Mouse (Mus musculus): ENCODE results near the gene Snrpc. TPM values are rescaled to one million over a fixed set of nuclear protein-coding genes. Genes with fewer than 3 reads are reported as not detected.
"Not testable (repeated sequence)": the region's sequence is repeated elsewhere in the genome, so short reads cannot be mapped to it uniquely, and the experiment has no call there.

Gene Snrpc
- 10 to 100 TPM; 82.0 to 85.1 TPM for total RNA-seq (2021)

GRCm38 (mm10) chr17:27837850-27838249, at the start of gene Snrpc:
TSS of gene Snrpc (plus strand) at chr17:27838150.
- intact Hi-C loops (cut with DNase I) = loop anchor here (2.0 kb wide), 1 partner anchor 15 kb away; no protein-coding TSS in a partner anchor
- not testable (repeated sequence) for DNase-seq

GRCm38 (mm10) chr17:27788456-27789172, 49.3 kb upstream of the Snrpc start:
- intact Hi-C loops (cut with DNase I) = no loop called here
- DNase-seq = no peak

- intact Hi-C loops (cut with DNase I) = no loop called here
- DNase-seq = no peak
These were observed 47.9 kb upstream of the Snrpc start for GRCm38 (mm10) chr17:27790015-27790414.

- intact Hi-C loops (cut with DNase I) = no loop called here
- DNase-seq = no peak
These were observed 47.0 kb upstream of the Snrpc start for GRCm38 (mm10) chr17:27790976-27791375.

- DNase-seq = no peak
These were observed 46.4 kb upstream of the Snrpc start for GRCm38 (mm10) chr17:27791556-27791955.

GRCm38 (mm10) chr17:27792516-27792915, 45.4 kb upstream of the Snrpc start:
- intact Hi-C loops (cut with DNase I) = no loop called here

More at GRCm38 (mm10) chr17:27791556-27791955, 46.4 kb upstream of the Snrpc start:
- intact Hi-C loops (cut with DNase I) = no loop called here

GRCm38 (mm10) chr17:27793144-27793543, 44.8 kb upstream of the Snrpc start:
- DNase-seq = peak; percentile 58 to 66
- intact Hi-C loops (cut with DNase I) = no loop called here

More at GRCm38 (mm10) chr17:27792516-27792915, 45.4 kb upstream of the Snrpc start:
- DNase-seq = no peak

GRCm38 (mm10) chr17:27796780-27797179, 41.2 kb upstream of the Snrpc start:
- intact Hi-C loops (cut with DNase I) = no loop called here
- peak; percentile 76 to 84 for DNase-seq

GRCm38 (mm10) chr17:27797341-27797872, 40.5 kb upstream of the Snrpc start:
- peak; percentile 65 to 66 for DNase-seq
- intact Hi-C loops (cut with DNase I) = no loop called here

- DNase-seq = no peak
- intact Hi-C loops (cut with DNase I) = no loop called here
These were observed 38.0 kb upstream of the Snrpc start for GRCm38 (mm10) chr17:27799771-27800584.

- intact Hi-C loops (cut with DNase I) = no loop called here
- DNase-seq = no peak
These were observed 37.0 kb upstream of the Snrpc start for GRCm38 (mm10) chr17:27800710-27801648.

GRCm38 (mm10) chr17:27803752-27804151, 34.2 kb upstream of the Snrpc start:
- DNase-seq = no peak
- intact Hi-C loops (cut with DNase I) = no loop called here

GRCm38 (mm10) chr17:27804156-27804690, 33.7 kb upstream of the Snrpc start:
- intact Hi-C loops (cut with DNase I) = no loop called here
- no peak for DNase-seq

- no peak for DNase-seq
- intact Hi-C loops (cut with DNase I) = no loop called here
These were observed 32.9 kb upstream of the Snrpc start for GRCm38 (mm10) chr17:27804803-27805770.

GRCm38 (mm10) chr17:27807542-27808078, 30.3 kb upstream of the Snrpc start:
- intact Hi-C loops (cut with DNase I) = no loop called here
- DNase-seq = no peak

GRCm38 (mm10) chr17:27810569-27811331, 27.2 kb upstream of the Snrpc start:
- no peak for DNase-seq
- intact Hi-C loops (cut with DNase I) = no loop called here

GRCm38 (mm10) chr17:27811980-27812379, 26.0 kb upstream of the Snrpc start:
- DNase-seq = peak in 1 of 2 experiments; percentile 24
- intact Hi-C loops (cut with DNase I) = no loop called here

- no peak for DNase-seq
- intact Hi-C loops (cut with DNase I) = no loop called here
These were observed 23.3 kb upstream of the Snrpc start for GRCm38 (mm10) chr17:27814606-27815005.
